Mouse (Mus musculus) testis, adult 2 months (tissue): ENCODE measurements at regions not wholly inside any gene's neighbourhood (a gene's known extent, or its start where the extent isn't known, plus 50 kb on each side); places are given as distances from the start of the nearest gene placed in this dataset.

Experiments
- CTCF ChIP-seq: fragments of 200-500 bp; IDR thresholded peaks from 2 replicates; pipeline ENCODE4 v1.5.1; 2012; ENCODE audit warnings: low read depth, mild to moderate bottlenecking, inconsistent platforms, low read length, moderate library complexity; ENCODE audit not compliant: control insufficient read depth, insufficient read depth, insufficient replicate concordance
- POLR2A ChIP-seq: fragments of 200-500 bp; IDR thresholded peaks from 2 replicates; pipeline ENCODE4 v1.6.1; 2012; ENCODE audit warnings: low read depth, mild to moderate bottlenecking, inconsistent platforms, low read length, moderate library complexity; ENCODE audit not compliant: control insufficient read depth

- TF ChIP-seq POLR2A (no peak), CTCF (no peak)
Measured at GRCm38 (mm10) chr5:73904146-73904811, 164.0 kb downstream of the Usp46 start.
